Mouse (Mus musculus) thymus, postnatal 25 days (tissue): ENCODE results near the gene Eml4.

ENCODE experiments used
- DNase-seq: peaks from one replicate; pipeline ENCODE4 v3.0.0; 2022

Gene Eml4

GRCm38 (mm10) chr17:83348056-83348822 is 2.5 kb upstream of the Eml4 start:
- DNase-seq = no peak

GRCm38 (mm10) chr17:83351119-83351531 is 394 bp downstream of the Eml4 start:
- no peak for DNase-seq

GRCm38 (mm10) chr17:83351601-83352413 is 1.1 kb downstream of the Eml4 start:
- peak; percentile 32 for DNase-seq

GRCm38 (mm10) chr17:83352456-83352855 is 1.7 kb downstream of the Eml4 start:
- no peak for DNase-seq

GRCm38 (mm10) chr17:83353011-83353410 is 2.3 kb downstream of the Eml4 start:
- no peak for DNase-seq

- no peak for DNase-seq
Measured at GRCm38 (mm10) chr17:83353460-83353859, 2.7 kb downstream of the Eml4 start.

GRCm38 (mm10) chr17:83355481-83355880 is 4.8 kb downstream of the Eml4 start:
- DNase-seq = no peak

GRCm38 (mm10) chr17:83359934-83360333 is 9.2 kb downstream of the Eml4 start:
- no peak for DNase-seq

- no peak for DNase-seq
Measured at GRCm38 (mm10) chr17:83360796-83361566, 10.2 kb downstream of the Eml4 start.

GRCm38 (mm10) chr17:83363081-83363480 is 12.3 kb downstream of the Eml4 start:
- DNase-seq = no peak

GRCm38 (mm10) chr17:83364296-83364695 is 13.6 kb downstream of the Eml4 start:
- DNase-seq = no peak

GRCm38 (mm10) chr17:83365130-83365529 is 14.4 kb downstream of the Eml4 start:
- DNase-seq = no peak

- DNase-seq = no peak
Measured at GRCm38 (mm10) chr17:83365614-83366355, 15.1 kb downstream of the Eml4 start.

GRCm38 (mm10) chr17:83367387-83367786 is 16.7 kb downstream of the Eml4 start:
- DNase-seq = no peak

GRCm38 (mm10) chr17:83374123-83374522 is 23.4 kb downstream of the Eml4 start:
- DNase-seq = no peak

- no peak for DNase-seq
Measured at GRCm38 (mm10) chr17:83375848-83376247, 25.1 kb downstream of the Eml4 start.

- no peak for DNase-seq
Measured at GRCm38 (mm10) chr17:83376801-83377200, 26.1 kb downstream of the Eml4 start.

GRCm38 (mm10) chr17:83377755-83378443 is 27.2 kb downstream of the Eml4 start:
- DNase-seq = no peak

GRCm38 (mm10) chr17:83378444-83378762 is 27.7 kb downstream of the Eml4 start:
- DNase-seq = no peak

GRCm38 (mm10) chr17:83379366-83379765 is 28.6 kb downstream of the Eml4 start:
- DNase-seq = no peak

GRCm38 (mm10) chr17:83379791-83380190 is 29.1 kb downstream of the Eml4 start:
- DNase-seq = no peak

GRCm38 (mm10) chr17:83382752-83383151 is 32.0 kb downstream of the Eml4 start:
- DNase-seq = no peak
